Mouse (Mus musculus) spleen, adult 12 weeks (tissue): ENCODE results near the gene Cwc27.
A peak's percentile ranks its signal among the peaks of the same experiment; 100 is the strongest.

Experiments used
- DNase-seq: peaks from one replicate; pipeline ENCODE4 v3.0.0; 2022; ENCODE audit warnings: low spot score

Gene Cwc27

GRCm38 (mm10) chr13:104611296-104611695 is 205.6 kb downstream of the Cwc27 start:
- DNase-seq, result no peak

- peak; percentile 10 for DNase-seq
Observed at GRCm38 (mm10) chr13:104610210-104611111, 206.5 kb downstream of the Cwc27 start.

GRCm38 (mm10) chr13:104608516-104608915 is 208.4 kb downstream of the Cwc27 start:
- DNase-seq, result no peak

- DNase-seq, result no peak
Observed at GRCm38 (mm10) chr13:104606786-104607580, 210.0 kb downstream of the Cwc27 start.

- no peak for DNase-seq
Observed at GRCm38 (mm10) chr13:104605111-104605510, 211.8 kb downstream of the Cwc27 start.

GRCm38 (mm10) chr13:104602197-104602596 is 214.7 kb downstream of the Cwc27 start:
- no peak for DNase-seq

- no peak for DNase-seq
Observed at GRCm38 (mm10) chr13:104601783-104602182, 215.2 kb downstream of the Cwc27 start.

GRCm38 (mm10) chr13:104596199-104596598 is 220.7 kb downstream of the Cwc27 start:
- DNase-seq, result no peak

- no peak for DNase-seq
Observed at GRCm38 (mm10) chr13:104594820-104595351, 222.1 kb downstream of the Cwc27 start.

GRCm38 (mm10) chr13:104590931-104591330 is 226.0 kb downstream of the Cwc27 start:
- DNase-seq, result no peak

- no peak for DNase-seq
Observed at GRCm38 (mm10) chr13:104590097-104590607, 226.8 kb downstream of the Cwc27 start.

GRCm38 (mm10) chr13:104588383-104588782 is 228.6 kb downstream of the Cwc27 start:
- DNase-seq, result no peak
